Mouse (Mus musculus): Measurements from ENCODE around the gene Abcd3. TPM values are rescaled to one million over a fixed set of nuclear protein-coding genes. Genes with fewer than 3 reads are reported as not detected.

The Abcd3 gene
- polyA plus RNA-seq, 1 experiment from 2014 or later, result 55.7 TPM

DNA sequence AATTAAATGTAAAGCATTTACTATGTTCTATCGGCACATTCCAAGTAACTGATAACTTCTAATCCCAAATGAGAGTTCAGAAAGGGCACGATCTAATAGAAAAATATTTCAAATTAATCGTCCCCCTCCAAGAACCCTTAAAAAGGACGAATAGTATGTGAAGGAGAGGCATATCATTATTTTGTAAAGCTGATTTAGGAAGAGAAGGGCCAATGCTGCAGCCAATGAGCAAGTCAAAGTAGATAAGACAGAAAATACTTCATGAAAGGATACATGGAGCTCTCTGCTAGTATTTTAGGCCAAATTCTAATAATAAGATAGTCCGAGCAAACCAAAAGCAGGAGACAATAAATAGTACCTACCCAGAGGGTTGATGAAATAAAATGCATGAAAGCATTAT, 1.3 kb downstream of the Abcd3 start:
- no peaks in the 10 kb centered on the region for H3K4me1 ChIP-seq (ENCODE audit: control insufficient read depth, insufficient read depth, low read length)
- WGBS, result 76% methylated on average over 5 of the region's 5 CpGs
- no peak overlapping the region for H3K27ac ChIP-seq (replicated peaks; ENCODE audit: low read depth, low read length)
- DNase-seq (ENCODE audit: low spot score) (no peak), ATAC-seq (replicated peaks; ENCODE audit: insufficient number of reproducible peaks, low FRiP score, low TSS enrichment, low read depth) (no peak)
- H3K4me2 ChIP-seq (ENCODE audit: low read depth, low read length), result peak overlapping the region; percentile 70
- no peaks in the 10 kb centered on the region for H3K9me3 ChIP-seq (replicated peaks; ENCODE audit: control insufficient read depth, low read length)
- H3K4me3 ChIP-seq (ENCODE audit: low read depth, low read length), result peak overlapping the region; percentile 86
- H3K9ac ChIP-seq (replicated peaks; ENCODE audit: low read length), result no peak overlapping the region
- no peaks in the 10 kb centered on the region for H3K27me3 ChIP-seq (ENCODE audit: control insufficient read depth, insufficient read depth, low read length)
- no peaks in the 10 kb centered on the region for H3K36me3 ChIP-seq (replicated peaks; ENCODE audit: control insufficient read depth, insufficient read depth, low read depth, low read length)

DNA sequence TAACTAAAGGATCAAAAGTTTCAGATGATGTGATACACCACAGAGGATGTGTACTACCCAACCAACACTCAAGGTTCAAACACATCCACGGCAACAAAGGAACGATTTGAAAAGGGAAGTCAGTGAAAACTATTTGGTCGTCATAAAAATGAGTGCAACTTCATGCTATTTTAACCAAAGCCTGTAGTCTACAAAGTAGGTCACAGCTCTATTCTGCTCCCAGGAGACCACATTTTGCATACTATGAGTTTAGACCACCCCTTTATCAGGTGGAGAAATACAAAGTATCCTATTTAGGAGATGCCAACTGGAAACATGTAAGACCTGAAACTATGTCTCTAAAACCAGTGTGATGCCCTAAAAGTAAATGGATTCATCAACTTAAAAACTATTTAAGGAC, 6.9 kb downstream of the Abcd3 start:
- no peak overlapping the region for H3K4me2 ChIP-seq (ENCODE audit: low read depth, low read length)

DNA sequence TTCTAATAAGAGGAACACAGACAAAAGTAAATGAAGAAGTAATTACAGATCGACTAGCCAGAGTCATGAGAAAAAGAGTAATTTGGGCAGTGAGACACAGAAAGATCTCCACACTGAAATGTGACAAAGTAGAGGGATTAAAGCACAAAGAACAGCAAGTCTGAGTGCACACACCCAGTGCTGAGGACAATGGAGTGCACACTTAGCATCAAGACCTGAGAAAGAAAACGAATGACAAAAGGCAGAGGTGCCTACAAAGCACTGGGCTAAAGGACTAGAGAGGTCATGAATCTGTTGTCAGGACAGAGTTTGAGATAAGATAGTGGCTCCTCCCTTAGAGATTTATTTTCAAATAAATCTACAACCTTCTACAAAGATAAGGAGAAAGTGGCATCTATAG, 20.9 kb downstream of the Abcd3 start:
- DNase-seq (ENCODE audit: low spot score), result no peak
- no peak overlapping the region for H3K9ac ChIP-seq (replicated peaks; ENCODE audit: low read length)
- no peak for ATAC-seq (replicated peaks; ENCODE audit: insufficient number of reproducible peaks, low FRiP score, low TSS enrichment, low read depth)
- H3K9me3 ChIP-seq (replicated peaks; ENCODE audit: control insufficient read depth, low read length), result no peaks in the 10 kb centered on the region
- H3K4me1 ChIP-seq (ENCODE audit: control insufficient read depth, insufficient read depth, low read length), result no peaks in the 10 kb centered on the region
- H3K4me2 ChIP-seq (ENCODE audit: low read depth, low read length), result no peak overlapping the region
- H3K27ac ChIP-seq (replicated peaks; ENCODE audit: low read depth, low read length), result no peak overlapping the region
- H3K4me3 ChIP-seq (ENCODE audit: low read depth, low read length), result no peak overlapping the region
- WGBS, result 65% methylated on average over 2 of the region's 2 CpGs
- no peaks in the 10 kb centered on the region for H3K27me3 ChIP-seq (ENCODE audit: control insufficient read depth, insufficient read depth, low read length)
- no peaks in the 10 kb centered on the region for H3K36me3 ChIP-seq (replicated peaks; ENCODE audit: control insufficient read depth, insufficient read depth, low read depth, low read length)

More for the DNA sequence above, 6.9 kb downstream of the Abcd3 start:
- Histone ChIP-seq H3K4me1 (ENCODE audit: control insufficient read depth, insufficient read depth, low read length) (no peaks in the 10 kb centered on the region), H3K4me3 (ENCODE audit: low read depth, low read length) (no peak overlapping the region), H3K9me3 (replicated peaks; ENCODE audit: control insufficient read depth, low read length) (no peaks in the 10 kb centered on the region), H3K27ac (replicated peaks; ENCODE audit: low read depth, low read length) (no peak overlapping the region), H3K27me3 (ENCODE audit: control insufficient read depth, insufficient read depth, low read length) (no peaks in the 10 kb centered on the region), H3K9ac (replicated peaks; ENCODE audit: low read length) (no peak overlapping the region), H3K36me3 (replicated peaks; ENCODE audit: control insufficient read depth, insufficient read depth, low read depth, low read length) (no peaks in the 10 kb centered on the region)
- DNase-seq (ENCODE audit: low spot score), result no peak
- no peak for ATAC-seq (replicated peaks; ENCODE audit: insufficient number of reproducible peaks, low FRiP score, low TSS enrichment, low read depth)
- WGBS, result 84% methylated on average over 3 of the region's 3 CpGs

DNA sequence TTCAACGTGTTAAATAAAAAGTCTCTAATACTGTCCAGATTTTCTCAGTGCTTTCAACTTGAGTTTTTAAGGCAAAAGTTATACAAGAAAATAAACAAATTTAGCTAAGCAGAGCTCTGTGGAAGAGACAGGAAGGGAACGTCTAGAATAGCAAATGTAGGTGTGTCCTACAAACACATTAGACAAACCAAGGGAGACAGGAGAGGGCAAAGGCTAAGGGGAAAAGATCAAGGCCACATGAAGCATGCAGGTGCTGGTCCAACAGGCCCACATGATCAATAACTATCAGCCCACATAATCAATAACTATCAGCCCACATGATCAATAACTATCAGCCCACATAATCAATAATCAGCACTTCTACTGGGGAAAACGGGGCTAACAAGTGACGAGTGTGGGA, 22.9 kb downstream of the Abcd3 start:
- H3K9ac ChIP-seq (replicated peaks; ENCODE audit: low read length), result no peak overlapping the region
- WGBS, result 79% methylated on average over 4 of the region's 4 CpGs
- no peaks in the 10 kb centered on the region for H3K27me3 ChIP-seq (ENCODE audit: control insufficient read depth, insufficient read depth, low read length)
- no peak overlapping the region for H3K27ac ChIP-seq (replicated peaks; ENCODE audit: low read depth, low read length)
- DNase-seq (ENCODE audit: low spot score) (no peak), ATAC-seq (replicated peaks; ENCODE audit: insufficient number of reproducible peaks, low FRiP score, low TSS enrichment, low read depth) (no peak)
- no peaks in the 10 kb centered on the region for H3K36me3 ChIP-seq (replicated peaks; ENCODE audit: control insufficient read depth, insufficient read depth, low read depth, low read length)
- H3K4me2 ChIP-seq (ENCODE audit: low read depth, low read length), result no peak overlapping the region
- no peak overlapping the region for H3K4me3 ChIP-seq (ENCODE audit: low read depth, low read length)
- no peaks in the 10 kb centered on the region for H3K4me1 ChIP-seq (ENCODE audit: control insufficient read depth, insufficient read depth, low read length)
- H3K9me3 ChIP-seq (replicated peaks; ENCODE audit: control insufficient read depth, low read length), result no peaks in the 10 kb centered on the region

DNA sequence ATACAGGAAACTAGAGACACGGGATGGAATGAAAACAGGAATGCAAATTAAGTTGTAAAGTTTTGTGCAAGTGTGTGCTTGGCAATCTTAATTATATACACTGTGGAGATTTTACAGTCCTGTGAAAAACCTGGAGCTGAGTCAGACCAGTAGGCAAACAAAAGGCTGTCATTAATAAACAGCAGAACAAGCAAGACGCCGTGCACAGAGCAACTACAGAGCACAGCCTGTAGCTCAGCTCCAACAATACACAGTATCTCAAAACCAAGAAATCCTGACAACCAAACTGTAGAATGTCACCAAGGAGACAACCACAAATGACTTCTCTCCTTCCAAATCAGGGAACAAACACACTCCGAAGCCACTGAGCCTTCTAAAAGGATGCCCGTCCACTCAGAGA, 24.7 kb downstream of the Abcd3 start:
- Histone ChIP-seq H3K27me3 (ENCODE audit: control insufficient read depth, insufficient read depth, low read length) (no peaks in the 10 kb centered on the region), H3K4me3 (ENCODE audit: low read depth, low read length) (no peak overlapping the region), H3K4me2 (ENCODE audit: low read depth, low read length) (no peak overlapping the region), H3K36me3 (replicated peaks; ENCODE audit: control insufficient read depth, insufficient read depth, low read depth, low read length) (no peaks in the 10 kb centered on the region), H3K9me3 (replicated peaks; ENCODE audit: control insufficient read depth, low read length) (no peaks in the 10 kb centered on the region), H3K27ac (replicated peaks; ENCODE audit: low read depth, low read length) (no peak overlapping the region), H3K9ac (replicated peaks; ENCODE audit: low read length) (no peak overlapping the region), H3K4me1 (ENCODE audit: control insufficient read depth, insufficient read depth, low read length) (no peaks in the 10 kb centered on the region)
- WGBS, result 87% methylated on average over 5 of the region's 5 CpGs
- ATAC-seq (replicated peaks; ENCODE audit: insufficient number of reproducible peaks, low FRiP score, low TSS enrichment, low read depth) (no peak), DNase-seq (ENCODE audit: low spot score) (no peak)

DNA sequence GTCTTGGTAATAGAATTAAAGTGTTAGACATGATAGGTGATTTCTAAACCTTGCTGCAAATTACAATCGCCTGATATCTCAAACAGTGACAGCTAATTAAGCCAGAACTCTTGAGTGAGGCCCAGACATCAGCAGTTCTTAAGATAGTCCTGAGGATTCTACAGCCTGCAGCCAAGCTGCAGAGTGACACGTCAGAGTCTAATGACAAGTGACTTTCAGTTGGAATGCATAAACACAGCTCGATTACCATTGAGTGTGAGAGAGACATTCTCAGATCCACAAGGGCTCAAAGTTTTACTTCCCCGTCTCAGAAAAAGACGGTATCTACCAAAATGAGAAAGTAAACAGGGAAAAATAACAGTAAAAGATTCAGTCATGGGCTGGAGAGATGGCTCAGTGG, 25.3 kb downstream of the Abcd3 start:
- no peak overlapping the region for H3K4me3 ChIP-seq (ENCODE audit: low read depth, low read length)
- WGBS, result 74% methylated on average over 5 of the region's 5 CpGs

DNA sequence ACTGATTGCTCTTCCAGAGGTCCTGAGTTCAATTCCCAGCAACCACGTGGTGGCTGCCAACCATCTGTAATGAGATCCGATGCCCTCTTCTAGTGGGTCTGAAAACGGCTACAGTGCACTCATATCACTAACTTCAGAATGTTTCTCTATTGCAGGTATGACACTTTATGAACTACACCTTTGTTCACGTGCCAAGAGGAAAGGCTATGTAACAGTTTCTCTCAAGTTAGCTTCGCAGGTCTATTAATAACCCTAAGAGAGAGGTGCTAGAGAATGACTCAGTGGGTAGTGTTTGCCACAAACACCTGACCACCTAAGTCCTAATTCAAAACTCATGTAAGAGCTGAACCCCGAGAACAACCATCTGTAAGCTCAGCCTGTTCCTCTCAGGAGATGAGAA, 32.1 kb downstream of the Abcd3 start:
- no peaks in the 10 kb centered on the region for H3K9me3 ChIP-seq (replicated peaks; ENCODE audit: control insufficient read depth, low read length)
- no peak overlapping the region for H3K9ac ChIP-seq (replicated peaks; ENCODE audit: low read length)
- ATAC-seq (replicated peaks; ENCODE audit: insufficient number of reproducible peaks, low FRiP score, low TSS enrichment, low read depth), result no peak
- no peaks in the 10 kb centered on the region for H3K4me1 ChIP-seq (ENCODE audit: control insufficient read depth, insufficient read depth, low read length)
- no peak overlapping the region for H3K4me2 ChIP-seq (ENCODE audit: low read depth, low read length)
- H3K27me3 ChIP-seq (ENCODE audit: control insufficient read depth, insufficient read depth, low read length), result no peaks in the 10 kb centered on the region
- H3K27ac ChIP-seq (replicated peaks; ENCODE audit: low read depth, low read length), result no peak overlapping the region
- no peak for DNase-seq (ENCODE audit: low spot score)
- WGBS, result 84% methylated on average over 6 of the region's 6 CpGs
- H3K4me3 ChIP-seq (ENCODE audit: low read depth, low read length), result no peak overlapping the region
- no peaks in the 10 kb centered on the region for H3K36me3 ChIP-seq (replicated peaks; ENCODE audit: control insufficient read depth, insufficient read depth, low read depth, low read length)

More for the DNA sequence above, 25.3 kb downstream of the Abcd3 start:
- DNase-seq (ENCODE audit: low spot score) (no peak), ATAC-seq (replicated peaks; ENCODE audit: insufficient number of reproducible peaks, low FRiP score, low TSS enrichment, low read depth) (no peak)
- Histone ChIP-seq H3K9me3 (replicated peaks; ENCODE audit: control insufficient read depth, low read length) (no peaks in the 10 kb centered on the region), H3K27me3 (ENCODE audit: control insufficient read depth, insufficient read depth, low read length) (no peaks in the 10 kb centered on the region), H3K4me1 (ENCODE audit: control insufficient read depth, insufficient read depth, low read length) (no peaks in the 10 kb centered on the region), H3K36me3 (replicated peaks; ENCODE audit: control insufficient read depth, insufficient read depth, low read depth, low read length) (no peaks in the 10 kb centered on the region), H3K27ac (replicated peaks; ENCODE audit: low read depth, low read length) (no peak overlapping the region), H3K9ac (replicated peaks; ENCODE audit: low read length) (no peak overlapping the region), H3K4me2 (ENCODE audit: low read depth, low read length) (no peak overlapping the region)

DNA sequence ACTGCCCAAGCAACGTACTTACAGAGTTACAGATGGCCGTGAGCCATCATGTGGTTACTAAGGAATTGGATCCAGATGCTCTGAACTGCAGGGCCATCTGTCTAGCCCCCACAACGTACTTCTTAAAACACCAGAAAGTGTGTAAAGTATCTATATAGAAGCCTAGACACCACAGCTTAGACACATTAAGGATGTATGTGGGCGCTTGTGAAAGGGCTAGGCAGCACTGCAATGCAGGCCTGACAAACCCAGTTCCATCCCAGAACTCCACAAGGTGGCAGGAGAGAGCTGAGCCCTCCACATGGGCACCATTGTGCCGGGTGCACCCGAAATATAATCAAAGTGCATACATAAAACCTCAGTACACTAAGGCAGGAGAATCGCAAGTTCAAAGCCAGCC, 37.2 kb downstream of the Abcd3 start:
- peak; percentile 92 for ATAC-seq (replicated peaks; ENCODE audit: insufficient number of reproducible peaks, low FRiP score, low TSS enrichment, low read depth)

More for the DNA sequence above, 37.2 kb downstream of the Abcd3 start:
- H3K9ac ChIP-seq (replicated peaks; ENCODE audit: low read length), result no peak overlapping the region
- H3K4me2 ChIP-seq (ENCODE audit: low read depth, low read length), result no peak overlapping the region
- DNase-seq (ENCODE audit: low spot score), result peak; percentile 82
- H3K9me3 ChIP-seq (replicated peaks; ENCODE audit: control insufficient read depth, low read length), result no peaks in the 10 kb centered on the region
- no peaks in the 10 kb centered on the region for H3K36me3 ChIP-seq (replicated peaks; ENCODE audit: control insufficient read depth, insufficient read depth, low read depth, low read length)
- no peak overlapping the region for H3K27ac ChIP-seq (replicated peaks; ENCODE audit: low read depth, low read length)
- H3K27me3 ChIP-seq (ENCODE audit: control insufficient read depth, insufficient read depth, low read length), result no peaks in the 10 kb centered on the region
- no peaks in the 10 kb centered on the region for H3K4me1 ChIP-seq (ENCODE audit: control insufficient read depth, insufficient read depth, low read length)
- H3K4me3 ChIP-seq (ENCODE audit: low read depth, low read length), result no peak overlapping the region
- WGBS, result 29% methylated on average over 7 of the region's 7 CpGs
